Mouse (Mus musculus): ENCODE data around the gene 4930539E08Rik.

Gene 4930539E08Rik

GRCm38 (mm10) chr17:28894050-28894767 is 20.9 kb downstream of the 4930539E08Rik start:
- DNase-seq: no peak

GRCm38 (mm10) chr17:28886266-28886665 is 28.9 kb downstream of the 4930539E08Rik start:
- no peak for DNase-seq

GRCm38 (mm10) chr17:28885231-28885630 is 29.9 kb downstream of the 4930539E08Rik start:
- no peak for DNase-seq

- no peak for DNase-seq
Observed at GRCm38 (mm10) chr17:28883941-28884516, 31.1 kb downstream of the 4930539E08Rik start.

GRCm38 (mm10) chr17:28882810-28883209 is 32.3 kb downstream of the 4930539E08Rik start:
- DNase-seq: no peak

- DNase-seq: peak; percentile 76 to 77
Observed at GRCm38 (mm10) chr17:28882316-28882715, 32.8 kb downstream of the 4930539E08Rik start.

- DNase-seq: peak; percentile 76 to 81
Observed at GRCm38 (mm10) chr17:28879931-28880391, 35.2 kb downstream of the 4930539E08Rik start.

- DNase-seq: peak in 1 of 2 experiments; percentile 38
Observed at GRCm38 (mm10) chr17:28876821-28877220, 38.3 kb downstream of the 4930539E08Rik start.

GRCm38 (mm10) chr17:28876331-28876730 is 38.8 kb downstream of the 4930539E08Rik start:
- DNase-seq: no peak

GRCm38 (mm10) chr17:28875316-28875715 is 39.8 kb downstream of the 4930539E08Rik start:
- peak; percentile 47 to 71 for DNase-seq

- DNase-seq: peak in 1 of 2 experiments; percentile 28
Observed at GRCm38 (mm10) chr17:28874825-28875224, 40.3 kb downstream of the 4930539E08Rik start.

- no peak for DNase-seq
Observed at GRCm38 (mm10) chr17:28874216-28874615, 40.9 kb downstream of the 4930539E08Rik start.

- no peak for DNase-seq
Observed at GRCm38 (mm10) chr17:28872322-28872721, 42.8 kb downstream of the 4930539E08Rik start.

- DNase-seq: no peak
Observed at GRCm38 (mm10) chr17:28871831-28872230, 43.3 kb downstream of the 4930539E08Rik start.

- no peak for DNase-seq
Observed at GRCm38 (mm10) chr17:28870435-28870834, 44.7 kb downstream of the 4930539E08Rik start.

- no peak for DNase-seq
Observed at GRCm38 (mm10) chr17:28869412-28870110, 45.6 kb downstream of the 4930539E08Rik start.

GRCm38 (mm10) chr17:28867381-28867780 is 47.7 kb downstream of the 4930539E08Rik start:
- no peak for DNase-seq

GRCm38 (mm10) chr17:28866921-28867320 is 48.2 kb downstream of the 4930539E08Rik start:
- DNase-seq: no peak

- DNase-seq: no peak
Observed at GRCm38 (mm10) chr17:28864464-28864863, 50.7 kb downstream of the 4930539E08Rik start.

GRCm38 (mm10) chr17:28863926-28864325 is 51.2 kb downstream of the 4930539E08Rik start:
- DNase-seq: no peak

GRCm38 (mm10) chr17:28858205-28858604 is 56.9 kb downstream of the 4930539E08Rik start, which contains the start of gene Pnpla1:
Gene Pnpla1, plus strand, starts transcription at chr17:28858411.
- DNase-seq: peak; percentile 44 to 62

GRCm38 (mm10) chr17:28856030-28856429 is 59.1 kb downstream of the 4930539E08Rik start:
- DNase-seq: peak; percentile 20 to 47

GRCm38 (mm10) chr17:28855166-28855885 is 59.8 kb downstream of the 4930539E08Rik start:
- DNase-seq: no peak

Data from lung, postnatal 4 days (tissue).